Mouse (Mus musculus): ENCODE results near the gene Prdm1. TPM values are rescaled to one million over a fixed set of nuclear protein-coding genes. Genes with fewer than 3 reads are reported as not detected.

Prdm1 gene
- polyA plus RNA-seq, 1 experiment from 2014 or later = 26.3 TPM

DNA sequence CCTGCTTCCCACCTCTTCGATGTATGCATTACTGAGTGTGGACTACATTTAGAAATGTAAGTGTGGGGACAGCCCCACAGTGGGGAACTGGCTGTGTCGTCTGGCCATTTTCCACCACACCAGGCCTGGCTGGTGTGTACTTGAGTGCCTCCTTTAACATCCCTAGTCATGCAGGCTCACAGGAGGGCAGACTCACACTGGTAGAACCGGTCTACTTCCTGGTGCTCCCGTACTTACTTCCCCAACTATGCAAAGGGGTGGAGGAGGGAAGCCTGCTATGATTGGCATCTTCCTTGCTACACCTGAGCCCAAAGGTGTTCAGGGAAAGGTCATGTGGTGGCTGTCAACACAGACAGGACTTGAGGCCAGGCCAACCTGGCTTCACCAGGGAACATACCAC lies 96.6 kb downstream of the Prdm1 start:
- Histone ChIP-seq H3K4me1 (replicated peaks; ENCODE audit: control insufficient read depth, insufficient read depth, low read length) (no peaks in the 10 kb centered on the region), H3K27me3 (replicated peaks; ENCODE audit: control insufficient read depth, insufficient read depth, low read length) (no peaks in the 10 kb centered on the region), H3K4me2 (ENCODE audit: low read length) (no peak overlapping the region), H3K36me3 (ENCODE audit: control insufficient read depth, insufficient read depth, low read length) (no peaks in the 10 kb centered on the region), H3K9me3 (ENCODE audit: control insufficient read depth, low read length) (no peaks in the 10 kb centered on the region), H3K9ac (ENCODE audit: low read length) (no peak overlapping the region), H3K27ac (ENCODE audit: low read depth) (no peak overlapping the region), H3K4me3 (ENCODE audit: low read depth, low read length) (no peak overlapping the region)
- ATAC-seq (replicated peaks; ENCODE audit: low FRiP score, low TSS enrichment, low read depth) (no peak), DNase-seq (ENCODE audit: low spot score) (no peak)
- WGBS = 88% methylated on average over 4 of the region's 4 CpGs

- Histone ChIP-seq H3K4me3 (ENCODE audit: low read depth, low read length) (no peak overlapping the region), H3K4me2 (ENCODE audit: low read length) (no peak overlapping the region), H3K36me3 (ENCODE audit: control insufficient read depth, insufficient read depth, low read length) (no peaks in the 10 kb centered on the region), H3K27ac (ENCODE audit: low read depth) (no peak overlapping the region), H3K27me3 (replicated peaks; ENCODE audit: control insufficient read depth, insufficient read depth, low read length) (no peaks in the 10 kb centered on the region), H3K9ac (ENCODE audit: low read length) (no peak overlapping the region), H3K9me3 (ENCODE audit: control insufficient read depth, low read length) (no peaks in the 10 kb centered on the region), H3K4me1 (replicated peaks; ENCODE audit: control insufficient read depth, insufficient read depth, low read length) (no peaks in the 10 kb centered on the region)
- no peak for DNase-seq (ENCODE audit: low spot score)
- 90% methylated on average over 14 of the region's 14 CpGs for WGBS
- no peak for ATAC-seq (replicated peaks; ENCODE audit: low FRiP score, low TSS enrichment, low read depth)
Observed at GRCm38 (mm10) chr10:44429177-44429888, 99.0 kb downstream of the Prdm1 start.

DNA sequence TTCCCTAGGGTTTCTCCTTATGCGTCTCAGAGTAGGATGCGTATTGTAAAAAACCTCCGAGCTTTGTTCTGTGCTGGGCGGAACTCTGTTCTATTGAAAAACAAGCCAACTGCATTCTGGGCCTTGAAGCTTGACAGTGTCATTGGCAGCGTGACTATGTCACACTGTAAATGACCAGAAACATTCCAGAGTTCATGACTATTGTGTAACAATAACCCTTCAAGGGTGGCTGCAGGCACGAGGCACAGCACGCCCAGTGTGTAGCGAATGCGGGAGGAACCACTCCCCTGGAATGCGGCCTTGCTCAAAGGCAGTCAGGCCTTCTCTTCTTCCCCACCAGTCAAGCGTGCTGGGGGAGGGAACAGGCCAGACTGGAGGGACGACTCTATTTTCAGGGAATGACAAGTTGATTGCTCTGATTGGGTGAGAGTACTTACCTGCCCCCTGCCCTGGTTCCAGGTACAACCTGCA lies 100.4 kb downstream of the Prdm1 start:
- Histone ChIP-seq H3K9me3 (ENCODE audit: control insufficient read depth, low read length) (no peaks in the 10 kb centered on the region), H3K36me3 (ENCODE audit: control insufficient read depth, insufficient read depth, low read length) (no peaks in the 10 kb centered on the region), H3K9ac (ENCODE audit: low read length) (no peak overlapping the region), H3K27ac (ENCODE audit: low read depth) (no peak overlapping the region), H3K4me1 (replicated peaks; ENCODE audit: control insufficient read depth, insufficient read depth, low read length) (no peaks in the 10 kb centered on the region), H3K4me2 (ENCODE audit: low read length) (no peak overlapping the region), H3K4me3 (ENCODE audit: low read depth, low read length) (no peak overlapping the region), H3K27me3 (replicated peaks; ENCODE audit: control insufficient read depth, insufficient read depth, low read length) (no peaks in the 10 kb centered on the region)
- 58% methylated on average over 12 of the region's 12 CpGs for WGBS
- DNase-seq (ENCODE audit: low spot score) (peak; percentile 60), ATAC-seq (replicated peaks; ENCODE audit: low FRiP score, low TSS enrichment, low read depth) (peak; percentile 82)

DNA sequence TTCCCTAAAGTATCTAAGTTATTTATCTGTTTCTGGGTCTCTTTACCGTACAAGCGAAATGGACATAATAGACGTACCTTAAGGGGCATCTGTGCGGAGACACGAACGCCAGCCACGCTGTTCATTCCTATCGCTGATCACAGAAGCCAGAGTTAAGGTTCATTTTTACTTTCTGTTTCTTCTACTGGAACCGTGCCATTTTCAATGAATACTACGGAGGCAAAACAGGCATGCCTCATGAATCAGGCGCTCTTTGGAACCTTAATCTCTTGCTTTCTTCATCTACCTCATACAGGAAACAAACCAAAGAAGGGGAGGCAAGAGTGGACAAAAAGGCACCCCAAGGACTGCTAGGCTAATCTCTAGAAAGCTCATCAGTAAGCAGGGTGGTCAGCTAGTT lies 100.9 kb downstream of the Prdm1 start:
- Histone ChIP-seq H3K4me2 (ENCODE audit: low read length) (no peak overlapping the region), H3K27ac (ENCODE audit: low read depth) (no peak overlapping the region), H3K4me3 (ENCODE audit: low read depth, low read length) (no peak overlapping the region)

GRCm38 (mm10) chr10:44425013-44425412 lies 103.3 kb downstream of the Prdm1 start:
- DNase-seq (ENCODE audit: low spot score) (no peak), ATAC-seq (replicated peaks; ENCODE audit: low FRiP score, low TSS enrichment, low read depth) (no peak)
- Histone ChIP-seq H3K27ac (ENCODE audit: low read depth) (no peak overlapping the region), H3K4me2 (ENCODE audit: low read length) (no peak overlapping the region), H3K4me1 (replicated peaks; ENCODE audit: control insufficient read depth, insufficient read depth, low read length) (no peaks in the 10 kb centered on the region), H3K4me3 (ENCODE audit: low read depth, low read length) (no peak overlapping the region), H3K9ac (ENCODE audit: low read length) (no peak overlapping the region), H3K27me3 (replicated peaks; ENCODE audit: control insufficient read depth, insufficient read depth, low read length) (no peaks in the 10 kb centered on the region), H3K36me3 (ENCODE audit: control insufficient read depth, insufficient read depth, low read length) (no peaks in the 10 kb centered on the region), H3K9me3 (ENCODE audit: control insufficient read depth, low read length) (no peaks in the 10 kb centered on the region)
- 72% methylated on average over 6 of the region's 6 CpGs for WGBS

More for the DNA sequence above, 100.9 kb downstream of the Prdm1 start:
- no peak for ATAC-seq (replicated peaks; ENCODE audit: low FRiP score, low TSS enrichment, low read depth)
- Histone ChIP-seq H3K4me1 (replicated peaks; ENCODE audit: control insufficient read depth, insufficient read depth, low read length) (no peaks in the 10 kb centered on the region), H3K9ac (ENCODE audit: low read length) (no peak overlapping the region), H3K9me3 (ENCODE audit: control insufficient read depth, low read length) (no peaks in the 10 kb centered on the region), H3K36me3 (ENCODE audit: control insufficient read depth, insufficient read depth, low read length) (no peaks in the 10 kb centered on the region), H3K27me3 (replicated peaks; ENCODE audit: control insufficient read depth, insufficient read depth, low read length) (no peaks in the 10 kb centered on the region)
- no peak for DNase-seq (ENCODE audit: low spot score)
- WGBS = 83% methylated on average over 11 of the region's 11 CpGs

DNA sequence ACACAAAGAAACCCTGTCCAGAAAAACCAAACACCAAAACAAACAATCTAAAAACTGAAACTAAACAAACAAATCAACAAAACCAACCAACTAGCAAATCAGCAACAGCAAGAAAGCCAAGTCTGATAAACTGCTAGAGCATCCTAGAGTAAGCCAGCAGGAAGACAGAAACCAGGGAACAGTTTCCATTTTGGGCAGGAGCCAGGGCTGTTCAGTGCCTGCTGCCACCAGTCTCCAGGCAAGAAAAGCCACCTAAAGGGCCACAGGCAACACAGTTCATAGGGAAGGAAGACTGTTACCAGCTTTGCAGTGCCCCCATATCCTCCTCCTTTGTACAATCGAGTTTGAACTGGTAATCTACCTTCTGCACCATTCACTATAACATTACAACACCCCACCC lies 106.4 kb downstream of the Prdm1 start:
- ATAC-seq (replicated peaks; ENCODE audit: low FRiP score, low TSS enrichment, low read depth) (no peak), DNase-seq (ENCODE audit: low spot score) (no peak)
- H3K36me3 ChIP-seq (ENCODE audit: control insufficient read depth, insufficient read depth, low read length) = no peaks in the 10 kb centered on the region
- H3K27ac ChIP-seq (ENCODE audit: low read depth) = no peak overlapping the region
- no peaks in the 10 kb centered on the region for H3K27me3 ChIP-seq (replicated peaks; ENCODE audit: control insufficient read depth, insufficient read depth, low read length)
- H3K9ac ChIP-seq (ENCODE audit: low read length) = no peak overlapping the region
- H3K4me1 ChIP-seq (replicated peaks; ENCODE audit: control insufficient read depth, insufficient read depth, low read length) = no peaks in the 10 kb centered on the region
- H3K4me3 ChIP-seq (ENCODE audit: low read depth, low read length) = no peak overlapping the region
- no peak overlapping the region for H3K4me2 ChIP-seq (ENCODE audit: low read length)
- 75% methylated on average over 1 of the region's 1 CpGs for WGBS
- no peaks in the 10 kb centered on the region for H3K9me3 ChIP-seq (ENCODE audit: control insufficient read depth, low read length)

DNA sequence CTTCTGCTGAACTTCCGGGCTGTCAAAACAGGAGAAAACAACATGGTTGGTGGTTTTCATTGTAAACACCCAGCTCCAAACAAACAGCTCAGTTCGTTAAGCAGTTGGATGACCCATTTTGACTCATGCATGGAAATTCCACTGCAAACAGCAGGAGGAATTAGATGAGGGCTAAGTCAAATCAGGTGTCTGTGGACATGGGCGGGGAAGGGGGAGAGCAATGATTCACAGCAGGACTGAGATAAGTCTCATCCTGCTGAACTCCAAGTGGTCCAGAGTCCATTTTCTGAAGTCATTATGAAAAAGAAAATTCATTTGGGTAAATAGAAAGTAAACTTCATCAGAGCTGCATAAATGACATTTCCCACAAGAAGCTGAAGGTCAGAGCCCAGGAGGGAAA lies 108.1 kb downstream of the Prdm1 start:
- Histone ChIP-seq H3K4me1 (replicated peaks; ENCODE audit: control insufficient read depth, insufficient read depth, low read length) (no peaks in the 10 kb centered on the region), H3K27ac (ENCODE audit: low read depth) (no peak overlapping the region), H3K27me3 (replicated peaks; ENCODE audit: control insufficient read depth, insufficient read depth, low read length) (no peaks in the 10 kb centered on the region), H3K4me2 (ENCODE audit: low read length) (no peak overlapping the region), H3K9me3 (ENCODE audit: control insufficient read depth, low read length) (no peaks in the 10 kb centered on the region), H3K4me3 (ENCODE audit: low read depth, low read length) (no peak overlapping the region), H3K36me3 (ENCODE audit: control insufficient read depth, insufficient read depth, low read length) (no peaks in the 10 kb centered on the region), H3K9ac (ENCODE audit: low read length) (no peak overlapping the region)
- DNase-seq (ENCODE audit: low spot score) (no peak), ATAC-seq (replicated peaks; ENCODE audit: low FRiP score, low TSS enrichment, low read depth) (no peak)
- WGBS = 69% methylated on average over 3 of the region's 3 CpGs

DNA sequence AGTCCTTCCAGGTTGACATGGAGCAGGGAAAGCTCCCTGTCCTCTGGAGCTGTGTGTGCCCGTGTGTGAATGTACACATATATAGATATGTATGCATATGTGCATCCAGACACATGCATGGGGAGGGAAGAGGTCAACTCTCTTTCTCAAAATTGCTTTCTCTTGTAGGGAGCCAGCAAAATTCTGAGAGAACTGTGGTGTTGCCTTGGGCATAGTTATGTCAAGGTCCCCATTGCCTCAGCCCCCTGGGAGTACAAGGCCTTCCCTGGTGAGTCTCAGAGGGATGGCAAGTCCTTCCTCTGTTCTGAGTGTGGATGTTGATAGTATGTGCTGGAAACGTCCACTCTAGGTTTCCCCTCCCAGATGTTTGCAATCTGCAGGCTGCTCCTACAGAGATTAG lies 109.4 kb downstream of the Prdm1 start:
- DNase-seq (ENCODE audit: low spot score) (no peak), ATAC-seq (replicated peaks; ENCODE audit: low FRiP score, low TSS enrichment, low read depth) (no peak)
- no peaks in the 10 kb centered on the region for H3K27me3 ChIP-seq (replicated peaks; ENCODE audit: control insufficient read depth, insufficient read depth, low read length)
- H3K27ac ChIP-seq (ENCODE audit: low read depth) = no peak overlapping the region
- WGBS = 42% methylated on average over 2 of the region's 2 CpGs
- no peak overlapping the region for H3K4me2 ChIP-seq (ENCODE audit: low read length)
- H3K4me3 ChIP-seq (ENCODE audit: low read depth, low read length) = no peak overlapping the region
- H3K4me1 ChIP-seq (replicated peaks; ENCODE audit: control insufficient read depth, insufficient read depth, low read length) = no peaks in the 10 kb centered on the region
- no peaks in the 10 kb centered on the region for H3K36me3 ChIP-seq (ENCODE audit: control insufficient read depth, insufficient read depth, low read length)
- H3K9ac ChIP-seq (ENCODE audit: low read length) = no peak overlapping the region
- no peaks in the 10 kb centered on the region for H3K9me3 ChIP-seq (ENCODE audit: control insufficient read depth, low read length)

GRCm38 (mm10) chr10:44415576-44415975 lies 112.7 kb downstream of the Prdm1 start:
- H3K4me2 ChIP-seq (ENCODE audit: low read length) = no peak overlapping the region
- H3K9me3 ChIP-seq (ENCODE audit: control insufficient read depth, low read length) = no peaks in the 10 kb centered on the region
- H3K27me3 ChIP-seq (replicated peaks; ENCODE audit: control insufficient read depth, insufficient read depth, low read length) = no peaks in the 10 kb centered on the region
- H3K36me3 ChIP-seq (ENCODE audit: control insufficient read depth, insufficient read depth, low read length) = no peaks in the 10 kb centered on the region
- no peaks in the 10 kb centered on the region for H3K4me1 ChIP-seq (replicated peaks; ENCODE audit: control insufficient read depth, insufficient read depth, low read length)
- H3K27ac ChIP-seq (ENCODE audit: low read depth) = no peak overlapping the region
- DNase-seq (ENCODE audit: low spot score) (no peak), ATAC-seq (replicated peaks; ENCODE audit: low FRiP score, low TSS enrichment, low read depth) (no peak)
- no peak overlapping the region for H3K4me3 ChIP-seq (ENCODE audit: low read depth, low read length)
- no peak overlapping the region for H3K9ac ChIP-seq (ENCODE audit: low read length)
- 72% methylated on average over 3 of the region's 3 CpGs for WGBS

All from intestine, embryonic 14.5 days (tissue).